Mouse (Mus musculus): ENCODE results near the gene Fndc7. TPM values are rescaled to one million over a fixed set of nuclear protein-coding genes. Genes with fewer than 3 reads are reported as not detected.
"Not testable (repeated sequence)": the region's sequence is repeated elsewhere in the genome, so short reads cannot be mapped to it uniquely, and the experiment has no call there.

Gene Fndc7
- polyA plus RNA-seq, 1 experiment from 2014 or later = 0.82 TPM

GRCm38 (mm10) chr3:108881873-108882272 is 7.9 kb downstream of the Fndc7 start:
- not testable (repeated sequence) for H3K4me3 ChIP-seq (ENCODE audit: low read length); ATAC-seq (ENCODE audit: low read depth); H3K27me3 ChIP-seq (ENCODE audit: control insufficient read depth, insufficient read depth, low read depth, low read length); H3K9ac ChIP-seq (ENCODE audit: low read length); H3K27ac ChIP-seq (ENCODE audit: low read length); H3K4me2 ChIP-seq (ENCODE audit: low read depth, low read length); H3K36me3 ChIP-seq (ENCODE audit: control insufficient read depth, insufficient read depth, low read length); H3K9me3 ChIP-seq (ENCODE audit: control insufficient read depth, low read length)
- 55% methylated on average over 4 of the region's 4 CpGs for WGBS
- H3K4me1 ChIP-seq (replicated peaks; ENCODE audit: control insufficient read depth, insufficient read depth, low read length) = peaks cover 20% of the 10 kb centered on the region

- WGBS = 26% methylated on average over 28 of the region's 28 CpGs
- H3K27me3 ChIP-seq (ENCODE audit: control insufficient read depth, insufficient read depth, low read depth, low read length) = no peaks in the 10 kb centered on the region
- peak overlapping the region; percentile 46 for H3K4me2 ChIP-seq (ENCODE audit: low read depth, low read length)
- H3K9ac ChIP-seq (ENCODE audit: low read length) = peak overlapping the region; percentile 43
- H3K4me1 ChIP-seq (replicated peaks; ENCODE audit: control insufficient read depth, insufficient read depth, low read length) = peaks cover 19% of the 10 kb centered on the region
- H3K36me3 ChIP-seq (ENCODE audit: control insufficient read depth, insufficient read depth, low read length) = no peaks in the 10 kb centered on the region
- no peaks in the 10 kb centered on the region for H3K9me3 ChIP-seq (ENCODE audit: control insufficient read depth, low read length)
- peak; percentile 83 for ATAC-seq (ENCODE audit: low read depth)
- 0 out of 2 replicates have a peak overlapping the region, but pooled peaks have one; percentile 15 for H3K4me3 ChIP-seq (ENCODE audit: low read length)
- H3K27ac ChIP-seq (ENCODE audit: low read length) = peak overlapping the region; percentile 86
Measured at GRCm38 (mm10) chr3:108880544-108881507, 9.0 kb downstream of the Fndc7 start.

- no peak overlapping the region for H3K4me2 ChIP-seq (ENCODE audit: low read depth, low read length)
- no peaks in the 10 kb centered on the region for H3K27me3 ChIP-seq (ENCODE audit: control insufficient read depth, insufficient read depth, low read depth, low read length)
- H3K4me1 ChIP-seq (replicated peaks; ENCODE audit: control insufficient read depth, insufficient read depth, low read length) = peaks cover 19% of the 10 kb centered on the region
- no peaks in the 10 kb centered on the region for H3K36me3 ChIP-seq (ENCODE audit: control insufficient read depth, insufficient read depth, low read length)
- no peak overlapping the region for H3K27ac ChIP-seq (ENCODE audit: low read length)
- 53% methylated on average over 5 of the region's 5 CpGs for WGBS
- H3K9ac ChIP-seq (ENCODE audit: low read length) = no peak overlapping the region
- no peak for ATAC-seq (ENCODE audit: low read depth)
- H3K9me3 ChIP-seq (ENCODE audit: control insufficient read depth, low read length) = no peaks in the 10 kb centered on the region
- H3K4me3 ChIP-seq (ENCODE audit: low read length) = no peak overlapping the region
Measured at GRCm38 (mm10) chr3:108879836-108880435, 9.9 kb downstream of the Fndc7 start.

GRCm38 (mm10) chr3:108879129-108879528 is 10.7 kb downstream of the Fndc7 start:
- peaks cover 19% of the 10 kb centered on the region for H3K4me1 ChIP-seq (replicated peaks; ENCODE audit: control insufficient read depth, insufficient read depth, low read length)
- no peak overlapping the region for H3K27ac ChIP-seq (ENCODE audit: low read length)
- no peaks in the 10 kb centered on the region for H3K36me3 ChIP-seq (ENCODE audit: control insufficient read depth, insufficient read depth, low read length)
- WGBS = 23% methylated on average over 2 of the region's 2 CpGs
- no peak overlapping the region for H3K4me3 ChIP-seq (ENCODE audit: low read length)
- H3K9me3 ChIP-seq (ENCODE audit: control insufficient read depth, low read length) = no peaks in the 10 kb centered on the region
- no peak overlapping the region for H3K9ac ChIP-seq (ENCODE audit: low read length)
- peak; percentile 27 for ATAC-seq (ENCODE audit: low read depth)
- no peaks in the 10 kb centered on the region for H3K27me3 ChIP-seq (ENCODE audit: control insufficient read depth, insufficient read depth, low read depth, low read length)
- no peak overlapping the region for H3K4me2 ChIP-seq (ENCODE audit: low read depth, low read length)

GRCm38 (mm10) chr3:108870631-108871030 is 19.2 kb downstream of the Fndc7 start:
- Histone ChIP-seq H3K36me3 (ENCODE audit: control insufficient read depth, insufficient read depth, low read length) (no peaks in the 10 kb centered on the region), H3K4me2 (ENCODE audit: low read depth, low read length) (no peak overlapping the region), H3K9me3 (ENCODE audit: control insufficient read depth, low read length) (no peaks in the 10 kb centered on the region), H3K4me3 (ENCODE audit: low read length) (no peak overlapping the region), H3K4me1 (replicated peaks; ENCODE audit: control insufficient read depth, insufficient read depth, low read length) (no peaks in the 10 kb centered on the region), H3K27me3 (ENCODE audit: control insufficient read depth, insufficient read depth, low read depth, low read length) (no peaks in the 10 kb centered on the region), H3K27ac (ENCODE audit: low read length) (no peak overlapping the region), H3K9ac (ENCODE audit: low read length) (no peak overlapping the region)
- no peak for ATAC-seq (ENCODE audit: low read depth)
- 76% methylated on average over 6 of the region's 6 CpGs for WGBS

- H3K9me3 ChIP-seq (ENCODE audit: control insufficient read depth, low read length) = no peaks in the 10 kb centered on the region
- H3K9ac ChIP-seq (ENCODE audit: low read length) = no peak overlapping the region
- H3K4me2 ChIP-seq (ENCODE audit: low read depth, low read length) = no peak overlapping the region
- H3K4me3 ChIP-seq (ENCODE audit: low read length) = no peak overlapping the region
- WGBS = 88% methylated on average over 3 of the region's 3 CpGs
- no peaks in the 10 kb centered on the region for H3K27me3 ChIP-seq (ENCODE audit: control insufficient read depth, insufficient read depth, low read depth, low read length)
- no peak overlapping the region for H3K27ac ChIP-seq (ENCODE audit: low read length)
- ATAC-seq (ENCODE audit: low read depth) = no peak
- no peaks in the 10 kb centered on the region for H3K36me3 ChIP-seq (ENCODE audit: control insufficient read depth, insufficient read depth, low read length)
- no peaks in the 10 kb centered on the region for H3K4me1 ChIP-seq (replicated peaks; ENCODE audit: control insufficient read depth, insufficient read depth, low read length)
Measured at GRCm38 (mm10) chr3:108867449-108867848, 22.4 kb downstream of the Fndc7 start.

GRCm38 (mm10) chr3:108865676-108866075 is 24.1 kb downstream of the Fndc7 start:
- Histone ChIP-seq H3K27ac (ENCODE audit: low read length) (no peak overlapping the region), H3K36me3 (ENCODE audit: control insufficient read depth, insufficient read depth, low read length) (no peaks in the 10 kb centered on the region), H3K4me3 (ENCODE audit: low read length) (no peak overlapping the region), H3K9me3 (ENCODE audit: control insufficient read depth, low read length) (no peaks in the 10 kb centered on the region), H3K4me1 (replicated peaks; ENCODE audit: control insufficient read depth, insufficient read depth, low read length) (no peaks in the 10 kb centered on the region), H3K4me2 (ENCODE audit: low read depth, low read length) (no peak overlapping the region), H3K9ac (ENCODE audit: low read length) (no peak overlapping the region), H3K27me3 (ENCODE audit: control insufficient read depth, insufficient read depth, low read depth, low read length) (no peaks in the 10 kb centered on the region)
- WGBS = 83% methylated on average over 3 of the region's 3 CpGs
- ATAC-seq (ENCODE audit: low read depth) = no peak

GRCm38 (mm10) chr3:108865129-108865528 is 24.7 kb downstream of the Fndc7 start:
- 34% methylated on average over 3 of the region's 3 CpGs for WGBS
- H3K4me2 ChIP-seq (ENCODE audit: low read depth, low read length) = no peak overlapping the region
- H3K36me3 ChIP-seq (ENCODE audit: control insufficient read depth, insufficient read depth, low read length) = no peaks in the 10 kb centered on the region
- no peaks in the 10 kb centered on the region for H3K4me1 ChIP-seq (replicated peaks; ENCODE audit: control insufficient read depth, insufficient read depth, low read length)
- no peak overlapping the region for H3K4me3 ChIP-seq (ENCODE audit: low read length)
- H3K9ac ChIP-seq (ENCODE audit: low read length) = no peak overlapping the region
- H3K9me3 ChIP-seq (ENCODE audit: control insufficient read depth, low read length) = no peaks in the 10 kb centered on the region
- no peaks in the 10 kb centered on the region for H3K27me3 ChIP-seq (ENCODE audit: control insufficient read depth, insufficient read depth, low read depth, low read length)
- no peak for ATAC-seq (ENCODE audit: low read depth)
- no peak overlapping the region for H3K27ac ChIP-seq (ENCODE audit: low read length)

GRCm38 (mm10) chr3:108863091-108863490 is 26.7 kb downstream of the Fndc7 start:
- 70% methylated on average over 10 of the region's 10 CpGs for WGBS
- H3K36me3 ChIP-seq (ENCODE audit: control insufficient read depth, insufficient read depth, low read length) = no peaks in the 10 kb centered on the region
- H3K27ac ChIP-seq (ENCODE audit: low read length) = no peak overlapping the region
- H3K9me3 ChIP-seq (ENCODE audit: control insufficient read depth, low read length) = no peaks in the 10 kb centered on the region
- ATAC-seq (ENCODE audit: low read depth) = no peak
- H3K4me2 ChIP-seq (ENCODE audit: low read depth, low read length) = no peak overlapping the region
- peaks cover 11% of the 10 kb centered on the region for H3K4me1 ChIP-seq (replicated peaks; ENCODE audit: control insufficient read depth, insufficient read depth, low read length)
- no peaks in the 10 kb centered on the region for H3K27me3 ChIP-seq (ENCODE audit: control insufficient read depth, insufficient read depth, low read depth, low read length)
- H3K4me3 ChIP-seq (ENCODE audit: low read length) = no peak overlapping the region
- H3K9ac ChIP-seq (ENCODE audit: low read length) = no peak overlapping the region
